Mouse (Mus musculus): ENCODE results near the gene Abtb2. TPM values are rescaled to one million over a fixed set of nuclear protein-coding genes. Genes with fewer than 3 reads are reported as not detected.

The Abtb2 gene
- polyA plus RNA-seq, 1 experiment from 2014 or later: 3.8 TPM

GRCm38 (mm10) chr2:103728027-103728540 is 162.0 kb downstream of the Abtb2 start:
- ATAC-seq: no peak
- Histone ChIP-seq H3K4me3 (ENCODE audit: low read depth, low read length) (no peak overlapping the region), H3K27me3 (replicated peaks; ENCODE audit: control insufficient read depth, insufficient read depth, low read length) (no peaks in the 10 kb centered on the region), H3K27ac (ENCODE audit: low read depth, low read length) (no peak overlapping the region), H3K9me3 (replicated peaks; ENCODE audit: control insufficient read depth, low read length) (no peaks in the 10 kb centered on the region), H3K4me2 (ENCODE audit: low read length) (no peak overlapping the region), H3K9ac (ENCODE audit: low read length) (no peak overlapping the region), H3K4me1 (ENCODE audit: control insufficient read depth, insufficient read depth, low read length) (no peaks in the 10 kb centered on the region), H3K36me3 (ENCODE audit: control insufficient read depth, insufficient read depth, low read length) (peaks cover 88% of the 10 kb centered on the region)
- WGBS: 92% methylated on average over 12 of the region's 12 CpGs
- DNase-seq (ENCODE audit: low spot score): no peak

- ATAC-seq (no peak), DNase-seq (ENCODE audit: low spot score) (peak; percentile 42)
- Histone ChIP-seq H3K4me1 (ENCODE audit: control insufficient read depth, insufficient read depth, low read length) (no peaks in the 10 kb centered on the region), H3K4me2 (ENCODE audit: low read length) (no peak overlapping the region), H3K4me3 (ENCODE audit: low read depth, low read length) (no peak overlapping the region), H3K27ac (ENCODE audit: low read depth, low read length) (no peak overlapping the region), H3K36me3 (ENCODE audit: control insufficient read depth, insufficient read depth, low read length) (peaks cover 87% of the 10 kb centered on the region), H3K27me3 (replicated peaks; ENCODE audit: control insufficient read depth, insufficient read depth, low read length) (no peaks in the 10 kb centered on the region), H3K9ac (ENCODE audit: low read length) (no peak overlapping the region), H3K9me3 (replicated peaks; ENCODE audit: control insufficient read depth, low read length) (no peaks in the 10 kb centered on the region)
- WGBS: 86% methylated on average over 8 of the region's 8 CpGs
Observed at GRCm38 (mm10) chr2:103730999-103731398, 164.9 kb downstream of the Abtb2 start.

GRCm38 (mm10) chr2:103731423-103731822 is 165.3 kb downstream of the Abtb2 start:
- DNase-seq (ENCODE audit: low spot score): no peak
- no peak overlapping the region for H3K9ac ChIP-seq (ENCODE audit: low read length)
- no peaks in the 10 kb centered on the region for H3K9me3 ChIP-seq (replicated peaks; ENCODE audit: control insufficient read depth, low read length)
- H3K36me3 ChIP-seq (ENCODE audit: control insufficient read depth, insufficient read depth, low read length): peaks cover 85% of the 10 kb centered on the region
- ATAC-seq: no peak
- no peak overlapping the region for H3K27ac ChIP-seq (ENCODE audit: low read depth, low read length)
- no peaks in the 10 kb centered on the region for H3K4me1 ChIP-seq (ENCODE audit: control insufficient read depth, insufficient read depth, low read length)
- no peaks in the 10 kb centered on the region for H3K27me3 ChIP-seq (replicated peaks; ENCODE audit: control insufficient read depth, insufficient read depth, low read length)
- H3K4me3 ChIP-seq (ENCODE audit: low read depth, low read length): no peak overlapping the region
- 87% methylated on average over 6 of the region's 6 CpGs for WGBS
- H3K4me2 ChIP-seq (ENCODE audit: low read length): no peak overlapping the region

- Histone ChIP-seq H3K9ac (ENCODE audit: low read length) (no peak overlapping the region), H3K27ac (ENCODE audit: low read depth, low read length) (no peak overlapping the region), H3K36me3 (ENCODE audit: control insufficient read depth, insufficient read depth, low read length) (peaks cover 56% of the 10 kb centered on the region), H3K4me3 (ENCODE audit: low read depth, low read length) (no peak overlapping the region), H3K4me1 (ENCODE audit: control insufficient read depth, insufficient read depth, low read length) (no peaks in the 10 kb centered on the region), H3K9me3 (replicated peaks; ENCODE audit: control insufficient read depth, low read length) (no peaks in the 10 kb centered on the region), H3K27me3 (replicated peaks; ENCODE audit: control insufficient read depth, insufficient read depth, low read length) (no peaks in the 10 kb centered on the region), H3K4me2 (ENCODE audit: low read length) (no peak overlapping the region)
- DNase-seq (ENCODE audit: low spot score): no peak
- no peak for ATAC-seq
- 96% methylated on average over 6 of the region's 6 CpGs for WGBS
Observed at GRCm38 (mm10) chr2:103742821-103743220, 176.7 kb downstream of the Abtb2 start.

GRCm38 (mm10) chr2:103743536-103743935 is 177.4 kb downstream of the Abtb2 start:
- no peak for ATAC-seq

GRCm38 (mm10) chr2:103743988-103744387 is 177.9 kb downstream of the Abtb2 start:
- no peaks in the 10 kb centered on the region for H3K9me3 ChIP-seq (replicated peaks; ENCODE audit: control insufficient read depth, low read length)
- H3K27me3 ChIP-seq (replicated peaks; ENCODE audit: control insufficient read depth, insufficient read depth, low read length): no peaks in the 10 kb centered on the region
- 79% methylated on average over 7 of the region's 7 CpGs for WGBS
- no peak overlapping the region for H3K4me3 ChIP-seq (ENCODE audit: low read depth, low read length)
- H3K27ac ChIP-seq (ENCODE audit: low read depth, low read length): no peak overlapping the region
- no peaks in the 10 kb centered on the region for H3K4me1 ChIP-seq (ENCODE audit: control insufficient read depth, insufficient read depth, low read length)
- peaks cover 64% of the 10 kb centered on the region for H3K36me3 ChIP-seq (ENCODE audit: control insufficient read depth, insufficient read depth, low read length)
- H3K4me2 ChIP-seq (ENCODE audit: low read length): no peak overlapping the region
- no peak overlapping the region for H3K9ac ChIP-seq (ENCODE audit: low read length)
- peak; percentile 75 for DNase-seq (ENCODE audit: low spot score)
- ATAC-seq: peak; percentile 55

More at GRCm38 (mm10) chr2:103743536-103743935, 177.4 kb downstream of the Abtb2 start:
- Histone ChIP-seq H3K27ac (ENCODE audit: low read depth, low read length) (no peak overlapping the region), H3K27me3 (replicated peaks; ENCODE audit: control insufficient read depth, insufficient read depth, low read length) (no peaks in the 10 kb centered on the region), H3K36me3 (ENCODE audit: control insufficient read depth, insufficient read depth, low read length) (peaks cover 63% of the 10 kb centered on the region), H3K4me3 (ENCODE audit: low read depth, low read length) (no peak overlapping the region), H3K4me2 (ENCODE audit: low read length) (no peak overlapping the region), H3K9ac (ENCODE audit: low read length) (no peak overlapping the region), H3K9me3 (replicated peaks; ENCODE audit: control insufficient read depth, low read length) (no peaks in the 10 kb centered on the region), H3K4me1 (ENCODE audit: control insufficient read depth, insufficient read depth, low read length) (no peaks in the 10 kb centered on the region)
- WGBS: 94% methylated on average over 2 of the region's 2 CpGs
- no peak for DNase-seq (ENCODE audit: low spot score)

- Histone ChIP-seq H3K27me3 (replicated peaks; ENCODE audit: control insufficient read depth, insufficient read depth, low read length) (no peaks in the 10 kb centered on the region), H3K9me3 (replicated peaks; ENCODE audit: control insufficient read depth, low read length) (no peaks in the 10 kb centered on the region), H3K4me1 (ENCODE audit: control insufficient read depth, insufficient read depth, low read length) (no peaks in the 10 kb centered on the region), H3K4me2 (ENCODE audit: low read length) (no peak overlapping the region), H3K36me3 (ENCODE audit: control insufficient read depth, insufficient read depth, low read length) (peaks cover 65% of the 10 kb centered on the region), H3K9ac (ENCODE audit: low read length) (no peak overlapping the region), H3K4me3 (ENCODE audit: low read depth, low read length) (no peak overlapping the region), H3K27ac (ENCODE audit: low read depth, low read length) (no peak overlapping the region)
- peak; percentile 29 for DNase-seq (ENCODE audit: low spot score)
- ATAC-seq: no peak
- 79% methylated on average over 5 of the region's 5 CpGs for WGBS
Observed at GRCm38 (mm10) chr2:103745481-103745880, 179.4 kb downstream of the Abtb2 start.

- H3K9ac ChIP-seq (ENCODE audit: low read length): no peak overlapping the region
- no peak overlapping the region for H3K27ac ChIP-seq (ENCODE audit: low read depth, low read length)
- DNase-seq (ENCODE audit: low spot score): no peak
- no peak overlapping the region for H3K4me2 ChIP-seq (ENCODE audit: low read length)
- H3K36me3 ChIP-seq (ENCODE audit: control insufficient read depth, insufficient read depth, low read length): peaks cover 65% of the 10 kb centered on the region
- no peaks in the 10 kb centered on the region for H3K27me3 ChIP-seq (replicated peaks; ENCODE audit: control insufficient read depth, insufficient read depth, low read length)
- H3K4me1 ChIP-seq (ENCODE audit: control insufficient read depth, insufficient read depth, low read length): no peaks in the 10 kb centered on the region
- no peak overlapping the region for H3K4me3 ChIP-seq (ENCODE audit: low read depth, low read length)
- H3K9me3 ChIP-seq (replicated peaks; ENCODE audit: control insufficient read depth, low read length): no peaks in the 10 kb centered on the region
- no peak for ATAC-seq
- 86% methylated on average over 2 of the region's 2 CpGs for WGBS
Observed at GRCm38 (mm10) chr2:103746096-103746495, 180.0 kb downstream of the Abtb2 start.

- Histone ChIP-seq H3K27ac (ENCODE audit: low read depth, low read length) (no peak overlapping the region), H3K9me3 (replicated peaks; ENCODE audit: control insufficient read depth, low read length) (no peaks in the 10 kb centered on the region), H3K4me1 (ENCODE audit: control insufficient read depth, insufficient read depth, low read length) (no peaks in the 10 kb centered on the region), H3K27me3 (replicated peaks; ENCODE audit: control insufficient read depth, insufficient read depth, low read length) (no peaks in the 10 kb centered on the region), H3K4me2 (ENCODE audit: low read length) (no peak overlapping the region), H3K9ac (ENCODE audit: low read length) (no peak overlapping the region), H3K36me3 (ENCODE audit: control insufficient read depth, insufficient read depth, low read length) (peaks cover 68% of the 10 kb centered on the region), H3K4me3 (ENCODE audit: low read depth, low read length) (no peak overlapping the region)
- ATAC-seq (no peak), DNase-seq (ENCODE audit: low spot score) (no peak)
- WGBS: 87% methylated on average over 2 of the region's 2 CpGs
Observed at GRCm38 (mm10) chr2:103746761-103747160, 180.7 kb downstream of the Abtb2 start.
